Mouse (Mus musculus) heart, embryonic 12.5 days (tissue): ENCODE measurements at regions not wholly inside any gene's neighbourhood (a gene's known extent, or its start where the extent isn't known, plus 50 kb on each side); places are given as distances from the start of the nearest gene placed in this dataset.

Experiments used
- ATAC-seq: fragments of 200-750 bp; cut with Nextera tagmentation; 2 replicates; pipeline ENCODE4 v1.8.0; 2017; ENCODE audit warnings: moderate TSS enrichment, moderate library complexity; ENCODE audit not compliant: insufficient number of reproducible peaks, low FRiP score
- H3K27ac ChIP-seq: fragments of 300-500 bp; sonication (generic); 2 replicates; pipeline ENCODE4 v1.5.1; 2016; ENCODE audit warnings: mild to moderate bottlenecking, moderate library complexity; ENCODE audit not compliant: poor library complexity, severe bottlenecking
- H3K27me3 ChIP-seq: fragments of 300-500 bp; sonication (generic); replicated peaks from 2 replicates; pipeline ENCODE4 v1.6.1; 2016; ENCODE audit warnings: mild to moderate bottlenecking, moderate library complexity
- H3K36me3 ChIP-seq: fragments of 300-500 bp; sonication (generic); 2 replicates; pipeline ENCODE4 v1.6.1; 2016; ENCODE audit warnings: mild to moderate bottlenecking, moderate library complexity
- H3K4me1 ChIP-seq: fragments of 300-500 bp; sonication (generic); replicated peaks from 2 replicates; pipeline ENCODE4 v1.6.1; 2016; ENCODE audit warnings: mild to moderate bottlenecking
- H3K4me2 ChIP-seq: fragments of 300-500 bp; sonication (generic); 2 replicates; pipeline ENCODE4 v1.6.1; 2016; ENCODE audit warnings: mild to moderate bottlenecking, moderate library complexity
- H3K4me3 ChIP-seq: fragments of 300-500 bp; sonication (generic); 2 replicates; pipeline ENCODE4 v1.5.1; 2016; ENCODE audit warnings: mild to moderate bottlenecking
- H3K9ac ChIP-seq: fragments of 300-500 bp; sonication (generic); 2 replicates; pipeline ENCODE4 v1.6.1; 2016; ENCODE audit warnings: mild to moderate bottlenecking, moderate library complexity
- H3K9me3 ChIP-seq: fragments of 300-500 bp; sonication (generic); replicated peaks from 2 replicates; pipeline ENCODE4 v1.6.1; 2016; ENCODE audit warnings: mild to moderate bottlenecking, moderate library complexity
- WGBS: fragments of 180-500 bp; shearing (Covaris S2); methylation state at CpG from one replicate; pipeline ENCODE4 v1.1.7; 2016; 5-methylcytosine and 5-hydroxymethylcytosine counted together

DNA sequence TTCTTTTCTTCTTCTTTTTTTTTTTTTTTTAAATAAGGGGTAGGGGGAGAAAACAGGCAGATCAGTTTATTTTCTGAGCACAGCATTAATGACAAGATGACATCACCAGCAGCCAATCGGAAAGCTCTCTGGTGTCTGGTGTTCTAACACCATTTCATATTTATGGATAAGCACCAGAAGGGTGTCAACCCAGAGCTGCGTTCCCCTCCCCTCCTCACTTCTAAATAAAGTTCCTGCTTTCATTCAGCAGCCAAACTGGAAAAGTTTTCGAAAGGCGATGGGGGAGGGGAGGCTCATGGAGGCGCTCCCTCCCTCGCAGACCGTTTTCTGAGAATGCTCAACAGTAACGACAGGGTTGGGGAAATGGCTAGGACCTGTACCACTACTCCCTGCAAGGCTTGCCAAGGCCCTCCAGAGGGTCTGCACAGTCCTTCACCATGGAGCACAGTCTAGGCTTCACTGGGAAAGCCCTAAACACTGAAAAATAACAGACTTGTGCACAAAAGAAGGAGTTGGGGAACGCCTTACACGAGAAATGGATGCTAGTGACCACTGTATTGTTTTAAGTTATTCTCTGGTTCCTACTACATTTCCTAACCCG lies 232.8 kb downstream of the Sox4 start:
- Histone ChIP-seq H3K27me3 (no peaks in the 10 kb centered on the region), H3K4me3 (peak overlapping the region; percentile 8; the same call in 1 of the 2 replicates), H3K4me1 (peaks cover 47% of the 10 kb centered on the region), H3K36me3 (no peaks in the 10 kb centered on the region), H3K9me3 (no peaks in the 10 kb centered on the region), H3K27ac (peak overlapping the region; percentile 39), H3K9ac (peak overlapping the region; percentile 53; the same call in 1 of the 2 replicates), H3K4me2 (peak overlapping the region; percentile 56)
- 29% methylated on average over 11 of the region's 11 CpGs for WGBS
- ATAC-seq, result peak; percentile 46; the same call in 1 of the 2 replicates

DNA sequence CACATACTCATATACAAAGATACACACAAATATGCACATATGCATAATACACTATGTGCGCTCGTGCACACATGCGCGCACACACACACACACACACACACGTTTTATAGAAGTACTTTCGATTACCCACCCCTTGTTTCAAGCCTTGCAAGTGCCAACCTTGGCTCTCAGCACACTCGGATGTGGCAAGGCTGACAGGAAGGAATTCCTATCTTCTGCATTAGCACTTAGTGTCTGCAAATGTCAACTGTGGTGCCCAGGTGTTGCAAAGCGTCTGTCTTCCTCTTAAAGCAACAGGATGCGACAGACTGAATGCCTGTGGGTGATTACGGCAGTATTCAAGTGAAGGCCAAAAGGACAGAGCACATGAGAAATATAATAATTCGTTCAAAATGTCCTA lies 233.3 kb downstream of the Sox4 start:
- Histone ChIP-seq H3K36me3 (no peaks in the 10 kb centered on the region), H3K4me1 (peaks cover 47% of the 10 kb centered on the region), H3K9ac (no peak overlapping the region), H3K4me3 (no peak overlapping the region), H3K9me3 (no peaks in the 10 kb centered on the region), H3K27ac (no peak overlapping the region), H3K27me3 (no peaks in the 10 kb centered on the region), H3K4me2 (peak overlapping the region; percentile 23; the same call in 1 of the 2 replicates)
- ATAC-seq, result no peak
- 63% methylated on average over 11 of the region's 11 CpGs for WGBS

DNA sequence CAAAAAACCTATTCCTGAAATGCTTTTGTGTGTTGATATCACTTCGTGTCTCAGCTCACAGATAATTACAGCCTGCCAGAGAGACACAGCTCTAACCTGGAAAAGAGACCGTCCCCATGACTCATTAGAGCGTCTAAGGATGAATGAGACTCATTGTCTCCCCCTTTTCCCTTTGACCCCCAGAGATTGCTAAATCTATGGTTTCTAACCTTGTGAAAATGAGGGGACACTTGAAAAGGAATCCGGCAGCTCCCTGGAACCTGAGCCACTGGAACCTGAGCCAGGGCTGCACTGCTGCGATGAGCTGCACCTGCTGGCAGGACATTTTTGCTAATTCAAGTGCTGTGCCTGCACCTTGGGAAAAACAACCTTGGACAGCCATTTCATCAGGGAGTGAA lies 234.6 kb downstream of the Sox4 start:
- ATAC-seq, result no peak
- Histone ChIP-seq H3K9ac (no peak overlapping the region), H3K36me3 (no peaks in the 10 kb centered on the region), H3K4me2 (no peak overlapping the region), H3K4me1 (peaks cover 47% of the 10 kb centered on the region), H3K4me3 (no peak overlapping the region), H3K27me3 (no peaks in the 10 kb centered on the region), H3K27ac (peak overlapping the region; percentile 65), H3K9me3 (no peaks in the 10 kb centered on the region)
- 47% methylated on average over 5 of the region's 5 CpGs for WGBS

DNA sequence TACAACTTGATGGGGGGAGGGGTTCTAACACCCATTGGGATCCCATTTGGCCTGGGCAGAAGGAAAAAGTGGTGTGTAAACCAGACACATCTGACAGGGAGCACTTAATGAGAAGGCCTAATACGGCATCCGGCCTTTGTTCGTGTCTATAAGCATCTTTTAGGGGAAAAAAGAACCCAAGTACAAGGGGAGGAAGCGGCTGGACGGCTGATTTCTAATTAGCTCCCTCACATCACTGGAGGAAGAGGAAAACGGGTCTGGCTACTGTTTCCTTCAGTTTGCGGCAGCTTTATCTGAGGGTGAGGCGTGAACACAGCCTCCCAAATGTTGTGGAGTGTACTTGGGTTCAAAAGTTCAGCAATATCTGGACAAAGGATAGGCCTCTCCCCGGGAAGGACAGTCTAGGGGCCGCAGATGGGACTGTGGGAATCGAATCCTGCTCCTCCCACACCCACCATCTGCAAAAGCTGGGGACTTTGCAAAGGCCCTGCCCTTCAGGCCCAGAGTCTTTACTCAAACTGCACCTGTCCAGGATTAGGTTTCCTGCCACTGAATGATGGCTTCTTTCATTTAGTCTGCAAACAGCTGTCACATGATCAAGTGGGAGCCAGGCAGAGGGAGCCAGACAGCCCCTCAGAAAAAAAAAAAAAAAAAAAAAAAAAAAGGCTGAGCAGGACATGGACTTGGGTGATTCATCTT lies 235.2 kb downstream of the Sox4 start:
- peak overlapping the region; percentile 65 for H3K27ac ChIP-seq
- peaks cover 47% of the 10 kb centered on the region for H3K4me1 ChIP-seq
- H3K27me3 ChIP-seq, result no peaks in the 10 kb centered on the region
- no peaks in the 10 kb centered on the region for H3K9me3 ChIP-seq
- no peak overlapping the region for H3K4me3 ChIP-seq
- H3K36me3 ChIP-seq, result no peaks in the 10 kb centered on the region
- WGBS, result 7% methylated on average over 11 of the region's 11 CpGs
- no peak overlapping the region for H3K9ac ChIP-seq
- ATAC-seq, result peak; percentile 89
- peak overlapping the region; percentile 33; the same call in 1 of the 2 replicates for H3K4me2 ChIP-seq

DNA sequence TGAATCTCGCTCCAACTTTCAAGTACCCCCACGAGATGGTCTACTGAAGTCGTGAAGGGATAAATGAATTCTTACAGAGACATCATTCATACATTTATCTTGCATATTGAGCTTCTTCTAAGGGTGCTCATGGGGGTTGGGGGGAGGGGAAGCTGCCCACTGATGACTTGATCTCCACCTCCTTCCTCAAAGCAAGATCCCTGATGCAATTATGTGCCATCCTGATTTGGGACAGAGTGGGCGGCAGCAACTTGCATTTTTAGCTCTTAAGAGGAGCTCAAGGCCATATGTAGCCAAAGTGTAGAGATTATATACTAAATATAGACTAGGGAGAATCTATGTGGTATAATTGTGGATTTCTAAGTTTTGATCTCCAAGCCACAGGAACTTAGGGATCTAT lies 236.1 kb downstream of the Sox4 start:
- Histone ChIP-seq H3K4me1 (peaks cover 47% of the 10 kb centered on the region), H3K36me3 (no peaks in the 10 kb centered on the region), H3K4me3 (no peak overlapping the region), H3K9me3 (no peaks in the 10 kb centered on the region), H3K9ac (no peak overlapping the region), H3K27ac (peak overlapping the region; percentile 65), H3K27me3 (no peaks in the 10 kb centered on the region), H3K4me2 (no peak overlapping the region)
- ATAC-seq, result no peak
- 85% methylated on average over 4 of the region's 4 CpGs for WGBS

DNA sequence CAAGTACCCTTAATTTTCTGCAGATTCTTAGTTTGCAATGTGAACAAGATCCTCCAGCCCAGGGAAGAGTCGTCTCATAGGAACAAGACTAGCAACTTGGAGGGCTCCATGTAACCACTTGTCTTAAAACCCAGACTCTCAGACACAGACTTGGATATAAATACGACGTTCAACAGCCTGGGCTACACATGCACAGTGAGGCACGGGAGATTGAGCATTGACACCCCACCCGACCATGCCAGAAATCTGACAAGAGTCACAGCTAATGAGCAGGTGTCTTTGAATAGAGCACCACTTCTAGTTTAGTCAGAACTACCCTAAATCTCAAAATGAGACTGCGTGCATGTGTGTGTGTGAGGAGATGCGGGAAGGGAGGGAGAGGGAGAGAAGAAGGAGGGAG lies 243.5 kb downstream of the Sox4 start:
- H3K36me3 ChIP-seq, result no peaks in the 10 kb centered on the region
- no peak overlapping the region for H3K4me3 ChIP-seq
- 73% methylated on average over 7 of the region's 7 CpGs for WGBS
- no peaks in the 10 kb centered on the region for H3K27me3 ChIP-seq
- no peaks in the 10 kb centered on the region for H3K4me1 ChIP-seq
- no peak overlapping the region for H3K27ac ChIP-seq
- no peak overlapping the region for H3K9ac ChIP-seq
- no peak for ATAC-seq
- no peaks in the 10 kb centered on the region for H3K9me3 ChIP-seq
- H3K4me2 ChIP-seq, result no peak overlapping the region

DNA sequence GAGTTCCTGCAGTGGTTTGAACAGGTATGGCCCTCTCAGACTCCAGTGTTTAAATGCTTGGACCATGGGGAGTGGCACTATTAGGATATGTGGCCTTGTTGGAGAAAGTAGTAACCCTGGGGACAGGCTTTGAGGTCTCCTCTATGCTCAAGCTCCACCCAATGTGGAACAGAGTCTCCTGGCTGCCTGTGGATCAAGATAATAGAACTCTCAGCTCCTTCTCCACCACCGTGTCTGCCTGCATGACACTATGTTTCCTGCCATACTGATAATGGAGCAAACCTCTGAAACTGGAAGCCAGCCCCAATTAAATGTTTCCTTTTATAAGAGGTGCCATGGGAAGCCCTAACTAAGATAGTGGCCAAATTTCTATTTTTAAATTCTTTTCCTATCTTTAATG lies 252.2 kb downstream of the Sox4 start:
- no peak for ATAC-seq
- WGBS, result 0% methylated on average over 1 of the region's 1 CpGs

DNA sequence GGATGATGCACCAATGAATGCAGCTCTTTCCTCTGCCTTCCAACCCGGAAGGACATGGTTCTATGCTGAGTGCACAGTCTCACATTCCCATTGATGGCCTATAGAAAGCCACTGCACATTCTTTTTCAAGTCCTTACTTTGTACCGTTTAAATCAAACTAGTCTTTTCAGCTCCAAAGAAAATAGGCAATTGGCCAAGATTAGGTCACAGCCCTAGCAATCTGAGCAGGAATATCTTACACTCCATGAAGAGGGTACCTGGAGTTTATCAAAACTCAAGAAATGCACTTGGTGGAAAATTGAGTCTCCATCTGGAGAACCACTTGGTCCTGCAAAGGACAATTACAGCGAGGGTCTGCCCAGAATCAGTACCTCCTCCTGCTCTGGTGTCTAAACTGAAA lies 253.4 kb downstream of the Sox4 start:
- Histone ChIP-seq H3K36me3 (no peaks in the 10 kb centered on the region), H3K4me3 (no peak overlapping the region), H3K27ac (no peak overlapping the region), H3K27me3 (no peaks in the 10 kb centered on the region), H3K4me1 (peaks cover 21% of the 10 kb centered on the region; the same call in 1 of the 2 replicates), H3K9ac (no peak overlapping the region), H3K4me2 (no peak overlapping the region), H3K9me3 (no peaks in the 10 kb centered on the region)
- 48% methylated on average over 3 of the region's 3 CpGs for WGBS
- no peak for ATAC-seq

More for the DNA sequence above, 252.2 kb downstream of the Sox4 start:
- H3K4me2 ChIP-seq, result no peak overlapping the region
- H3K36me3 ChIP-seq, result no peaks in the 10 kb centered on the region
- H3K27ac ChIP-seq, result no peak overlapping the region
- H3K4me1 ChIP-seq, result peaks cover 21% of the 10 kb centered on the region; the same call in 1 of the 2 replicates
- H3K27me3 ChIP-seq, result no peaks in the 10 kb centered on the region
- H3K4me3 ChIP-seq, result no peak overlapping the region
- no peaks in the 10 kb centered on the region for H3K9me3 ChIP-seq
- no peak overlapping the region for H3K9ac ChIP-seq

DNA sequence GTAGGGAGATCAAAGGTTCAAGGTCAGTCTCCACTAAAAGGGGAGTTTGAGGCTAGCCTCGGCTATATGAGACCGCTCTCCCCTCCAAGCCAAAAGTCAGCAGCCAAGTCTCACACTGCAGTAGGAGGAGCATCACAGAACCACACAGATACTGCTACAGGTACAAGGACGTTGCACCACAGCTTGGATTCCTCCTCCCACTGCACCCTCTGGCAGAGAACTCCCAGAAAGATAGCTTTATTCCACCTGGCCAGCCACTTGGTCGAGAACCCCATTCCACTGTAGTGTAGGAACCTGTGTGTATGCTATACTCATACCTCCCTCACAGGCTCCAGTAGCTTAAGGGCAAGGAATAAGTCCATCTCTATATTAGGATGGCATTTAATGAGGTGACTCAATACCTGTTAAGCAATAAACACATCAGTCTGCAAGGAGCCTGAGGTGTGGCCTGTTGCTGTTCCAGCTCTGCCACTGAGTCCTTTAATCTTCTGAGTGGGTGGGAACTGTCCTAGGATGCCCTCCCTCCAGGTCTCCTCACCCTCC lies 254.0 kb downstream of the Sox4 start:
- H3K4me3 ChIP-seq, result no peak overlapping the region
- no peak for ATAC-seq
- no peaks in the 10 kb centered on the region for H3K27me3 ChIP-seq
- 80% methylated on average over 4 of the region's 4 CpGs for WGBS
- no peak overlapping the region for H3K27ac ChIP-seq
- H3K4me2 ChIP-seq, result no peak overlapping the region
- no peaks in the 10 kb centered on the region for H3K9me3 ChIP-seq
- H3K36me3 ChIP-seq, result no peaks in the 10 kb centered on the region
- no peak overlapping the region for H3K9ac ChIP-seq
- H3K4me1 ChIP-seq, result peaks cover 21% of the 10 kb centered on the region; the same call in 1 of the 2 replicates

DNA sequence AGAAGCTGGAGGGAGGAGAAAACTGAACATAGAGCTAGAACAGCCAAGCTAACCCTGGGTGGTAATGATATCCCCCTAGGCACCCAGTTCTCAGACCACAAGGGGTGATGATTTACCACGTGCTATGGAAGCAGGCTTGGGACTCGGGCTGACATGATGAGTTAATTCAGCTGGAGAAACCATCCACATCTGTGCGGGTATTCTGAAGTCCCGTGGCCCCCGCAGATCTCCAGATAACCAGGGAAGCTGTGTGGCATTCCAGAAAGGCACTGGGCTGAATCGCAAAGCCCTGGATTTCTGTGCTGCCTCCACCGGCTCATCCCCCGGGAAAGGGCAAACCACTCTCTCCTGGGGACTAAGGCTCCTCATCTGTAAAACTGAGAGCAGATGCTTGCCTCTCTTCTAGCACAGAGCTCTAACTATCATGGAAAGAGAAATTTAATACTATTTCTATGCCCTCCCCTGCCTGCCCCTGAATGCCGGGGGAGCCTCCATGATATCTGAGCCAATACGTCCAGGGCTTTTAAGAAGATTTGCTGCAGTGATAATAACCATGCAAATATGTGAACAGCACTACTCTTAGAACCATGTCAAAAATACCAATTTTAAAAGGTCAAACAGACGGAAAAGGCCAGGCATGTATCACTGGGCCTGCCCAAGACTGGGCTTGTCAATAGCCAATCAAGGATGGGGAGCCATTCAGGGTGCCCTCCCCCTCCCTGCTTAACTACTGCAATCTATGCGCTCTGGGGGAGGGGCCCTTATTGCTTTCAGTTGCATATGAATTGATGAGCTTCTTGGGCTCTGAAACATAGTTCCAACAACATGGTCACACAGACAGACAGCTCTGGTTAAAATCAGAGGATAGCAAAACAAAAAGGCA lies 255.5 kb downstream of the Sox4 start:
- no peak overlapping the region for H3K27ac ChIP-seq
- H3K9me3 ChIP-seq, result no peaks in the 10 kb centered on the region
- H3K27me3 ChIP-seq, result no peaks in the 10 kb centered on the region
- H3K36me3 ChIP-seq, result no peaks in the 10 kb centered on the region
- 44% methylated on average over 12 of the region's 12 CpGs for WGBS
- H3K4me2 ChIP-seq, result no peak overlapping the region
- no peak overlapping the region for H3K4me3 ChIP-seq
- H3K9ac ChIP-seq, result no peak overlapping the region; the same call in 1 of the 2 replicates
- no peak for ATAC-seq
- peaks cover 21% of the 10 kb centered on the region; the same call in 1 of the 2 replicates for H3K4me1 ChIP-seq

DNA sequence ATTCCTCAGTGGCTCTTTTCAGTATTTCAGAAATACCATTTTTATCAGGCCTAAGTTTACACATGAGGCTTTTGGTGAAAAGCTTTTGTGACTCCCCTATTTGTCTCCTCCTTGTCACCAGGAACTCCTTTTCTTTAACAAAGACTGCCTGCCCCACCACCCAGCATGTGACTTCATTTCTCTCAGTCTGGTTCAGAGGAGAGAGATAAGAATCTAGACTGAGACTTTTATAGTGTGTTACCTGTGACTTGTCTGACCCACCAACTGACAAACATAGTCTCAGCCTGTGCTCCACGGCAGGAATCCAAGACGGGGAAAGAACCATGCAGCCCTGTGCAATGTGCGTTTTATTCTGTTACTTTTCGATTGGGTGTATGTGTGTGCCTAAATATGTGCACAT lies 260.4 kb downstream of the Sox4 start:
- no peak overlapping the region for H3K27ac ChIP-seq
- no peak overlapping the region for H3K4me3 ChIP-seq
- no peaks in the 10 kb centered on the region for H3K36me3 ChIP-seq
- peaks cover 11% of the 10 kb centered on the region for H3K4me1 ChIP-seq
- ATAC-seq, result no peak
- no peaks in the 10 kb centered on the region for H3K27me3 ChIP-seq
- H3K9ac ChIP-seq, result no peak overlapping the region
- H3K9me3 ChIP-seq, result no peaks in the 10 kb centered on the region
- WGBS, result 72% methylated on average over 4 of the region's 4 CpGs
- no peak overlapping the region for H3K4me2 ChIP-seq
